Mouse (Mus musculus) thymus, adult 2 months (tissue): ENCODE measurements around the gene Wdr89. TPM values are rescaled to one million over a fixed set of nuclear protein-coding genes. Genes with fewer than 3 reads are reported as not detected.

Experiments
- DNase-seq: peaks from one replicate; pipeline ENCODE4 v3.0.0; 2021
- H3K27ac ChIP-seq: fragments of 200-500 bp; 2 replicates; pipeline ENCODE4 v1.5.1; 2012; ENCODE audit warnings: low read length, control low read depth; ENCODE audit not compliant: control insufficient read depth, insufficient read depth
- H3K27me3 ChIP-seq: fragments of 200-500 bp; 2 replicates; pipeline ENCODE4 v1.6.1; 2012; ENCODE audit warnings: mild to moderate bottlenecking, low read length, moderate library complexity, mixed read lengths; ENCODE audit not compliant: control insufficient read depth, insufficient read depth
- H3K36me3 ChIP-seq: fragments of 200-500 bp; 2 replicates; pipeline ENCODE4 v1.6.1; 2012; ENCODE audit warnings: mild to moderate bottlenecking, low read length, moderate library complexity; ENCODE audit not compliant: control insufficient read depth, insufficient read depth
- H3K4me1 ChIP-seq: fragments of 200-500 bp; replicated peaks from 2 replicates; pipeline ENCODE4 v1.6.1; 2012; ENCODE audit warnings: low read length; ENCODE audit not compliant: control insufficient read depth, insufficient read depth
- H3K4me3 ChIP-seq: fragments of 200-500 bp; 2 replicates; pipeline ENCODE4 v1.5.1; 2012; ENCODE audit warnings: mild to moderate bottlenecking, low read length, control low read depth, moderate library complexity; ENCODE audit not compliant: control insufficient read depth, insufficient read depth
- CTCF ChIP-seq: fragments of 200-500 bp; IDR thresholded peaks from 2 replicates; pipeline ENCODE4 v1.5.1; 2012; ENCODE audit warnings: mild to moderate bottlenecking, control low read depth, low read length, moderate library complexity, borderline replicate concordance; ENCODE audit not compliant: control insufficient read depth, poor library complexity, insufficient read depth; ENCODE audit errors: extremely low read depth
- POLR2A ChIP-seq: fragments of 200-500 bp; IDR thresholded peaks from 2 replicates; pipeline ENCODE4 v1.6.1; 2012; ENCODE audit warnings: mild to moderate bottlenecking, low read length, control low read depth, moderate library complexity; ENCODE audit not compliant: control insufficient read depth, poor library complexity, insufficient read depth; ENCODE audit errors: extremely low read depth
- WGBS: fragments of 180-500 bp; shearing (Covaris S2); methylation state at CpG from one replicate; pipeline ENCODE4 v1.1.7; 2018; 5-methylcytosine and 5-hydroxymethylcytosine counted together
- polyA plus RNA-seq: library from polyadenylated mRNA; depleted of rRNA; stranded (reverse); fragments of >200 nt; gene quantifications from 2 replicates; pipeline ENCODE4 v1.2.3, GENCODE M21; 2012; rRNA removed

Gene Wdr89
- polyA plus RNA-seq, 1 experiment, result 3.2 TPM

- peaks cover 11% of the 10 kb centered on the region for H3K36me3 ChIP-seq
- under 1% methylated on average over 72 of the region's 72 CpGs for WGBS
- H3K27me3 ChIP-seq, result no peaks in the 10 kb centered on the region
- peak; percentile 98 for DNase-seq
- H3K4me1 ChIP-seq, result peaks cover 5% of the 10 kb centered on the region
- peak; percentile 91 for TF ChIP-seq POLR2A
- peak; percentile 59 for TF ChIP-seq CTCF
- peak within 1 kb of the TSS; percentile 66 for H3K27ac ChIP-seq
- peak within 1 kb of the TSS; percentile 72 for H3K4me3 ChIP-seq
Observed at GRCm38 (mm10) chr12:75596154-75597002, 73.0 kb downstream of the Wdr89 start, which contains the start of gene Ppp2r5e. TSS of gene Ppp2r5e (minus strand) at chr12:75596245.

GRCm38 (mm10) chr12:75595291-75596153, 73.8 kb downstream of the Wdr89 start:
- Histone ChIP-seq H3K4me1 (peaks cover 5% of the 10 kb centered on the region), H3K27me3 (no peaks in the 10 kb centered on the region), H3K36me3 (peaks cover 13% of the 10 kb centered on the region), H3K4me3 (peak overlapping the region; percentile 72), H3K27ac (no peak overlapping the region)
- peak; percentile 52 for DNase-seq
- under 1% methylated on average over 89 of the region's 97 CpGs for WGBS
- TF ChIP-seq POLR2A (no peak), CTCF (0 out of 2 replicates have a peak, but pooled peaks have one; percentile 21)

- Histone ChIP-seq H3K27me3 (no peaks in the 10 kb centered on the region), H3K27ac (no peak overlapping the region), H3K36me3 (peaks cover 18% of the 10 kb centered on the region), H3K4me1 (peaks cover 5% of the 10 kb centered on the region), H3K4me3 (no peak overlapping the region)
- TF ChIP-seq CTCF, result no peak
- TF ChIP-seq POLR2A, result no peak
- DNase-seq, result no peak
- 52% methylated on average over 5 of the region's 5 CpGs for WGBS
Observed at GRCm38 (mm10) chr12:75594404-75594803, 74.9 kb downstream of the Wdr89 start.

- Histone ChIP-seq H3K4me1 (peaks cover 5% of the 10 kb centered on the region), H3K36me3 (peaks cover 23% of the 10 kb centered on the region), H3K27me3 (no peaks in the 10 kb centered on the region), H3K27ac (no peak overlapping the region), H3K4me3 (no peak overlapping the region)
- 99% methylated on average over 4 of the region's 4 CpGs for WGBS
- TF ChIP-seq POLR2A (no peak), CTCF (no peak)
- no peak for DNase-seq
Observed at GRCm38 (mm10) chr12:75593817-75594216, 75.5 kb downstream of the Wdr89 start.

- Histone ChIP-seq H3K27me3 (no peaks in the 10 kb centered on the region), H3K27ac (no peak overlapping the region), H3K4me1 (no peaks in the 10 kb centered on the region), H3K4me3 (no peak overlapping the region), H3K36me3 (peaks cover 26% of the 10 kb centered on the region)
- TF ChIP-seq POLR2A, result no peak
- no peak for TF ChIP-seq CTCF
- DNase-seq, result no peak
Observed at GRCm38 (mm10) chr12:75587501-75587900, 81.8 kb downstream of the Wdr89 start.

- WGBS, result 92% methylated on average over 3 of the region's 3 CpGs
- Histone ChIP-seq H3K4me1 (no peaks in the 10 kb centered on the region), H3K27ac (no peak overlapping the region), H3K27me3 (no peaks in the 10 kb centered on the region), H3K36me3 (peaks cover 9% of the 10 kb centered on the region; the same call in 1 of the 2 replicates), H3K4me3 (no peak overlapping the region)
- no peak for TF ChIP-seq CTCF
- no peak for TF ChIP-seq POLR2A
- no peak for DNase-seq
Observed at GRCm38 (mm10) chr12:75583776-75584175, 85.6 kb downstream of the Wdr89 start.

Other genes with a start within 250 kb of the Wdr89 start
- gene Ppp2r5e, start 73.3 kb downstream of the Wdr89 start, polyA plus RNA-seq, result 22.2 and 49.0 TPM in 2 replicates
- 64.9 and 71.0 TPM in 2 replicates for gene Sgpp1, start 66.2 kb upstream of the Wdr89 start, polyA plus RNA-seq
- gene Syne2, start 148.6 kb upstream of the Wdr89 start, polyA plus RNA-seq, result 14.4 and 15.5 TPM in 2 replicates